Mouse (Mus musculus) heart, postnatal 25 days (tissue): ENCODE measurements at regions not wholly inside any gene's neighbourhood (a gene's known extent, or its start where the extent isn't known, plus 50 kb on each side); places are given as distances from the start of the nearest gene placed in this dataset.
"Not testable (repeated sequence)": the region's sequence is repeated elsewhere in the genome, so short reads cannot be mapped to it uniquely, and the experiment has no call there.

Experiments
- DNase-seq: peaks from one replicate; pipeline ENCODE4 v3.0.0; 2022; ENCODE audit warnings: low spot score
- intact Hi-C: fragments of 180-260 bp; cut with DNase I; formaldehyde crosslinking; loops from one replicate; pipeline ENCODE4 v1.15.1; 2025

DNA sequence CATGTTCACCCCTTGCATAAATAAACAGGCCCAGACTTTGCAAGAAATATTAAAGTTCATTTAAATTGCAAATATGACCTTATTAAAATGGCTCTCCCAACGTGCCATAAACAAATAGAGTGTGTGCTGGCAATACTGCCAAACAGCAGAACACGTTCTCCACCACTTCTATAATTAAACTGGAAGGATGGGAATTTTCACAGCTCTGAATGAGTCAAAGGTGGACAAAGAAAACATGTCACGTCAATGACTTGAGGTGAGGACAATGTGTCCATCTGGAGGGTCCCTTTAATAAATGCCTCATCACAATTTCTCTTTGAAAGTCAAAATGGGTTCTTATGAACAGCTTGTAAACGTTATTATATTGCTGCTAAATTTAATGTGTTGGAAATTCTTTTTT is 114.8 kb downstream of the Galc start:
- no peak for DNase-seq
- intact Hi-C loops: no loop called here

DNA sequence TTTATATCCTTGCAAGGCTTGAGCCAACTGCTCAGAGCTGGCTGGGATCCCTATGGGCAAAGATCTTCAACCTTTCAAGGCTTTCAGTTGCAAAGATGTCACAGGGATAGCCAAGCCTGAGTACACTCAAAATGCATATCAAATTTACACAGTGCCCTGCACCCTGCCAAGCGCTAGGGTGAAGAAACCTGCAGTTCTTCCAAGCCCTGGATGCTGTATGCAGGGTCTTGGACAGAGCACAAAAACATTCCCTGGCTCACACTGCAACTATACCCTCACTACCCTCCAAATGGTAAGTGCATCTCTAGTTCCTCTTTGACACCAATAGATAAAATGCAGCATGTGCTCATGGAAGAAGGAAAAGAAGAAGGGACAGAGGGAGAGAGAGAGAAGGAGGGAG is 116.1 kb downstream of the Galc start:
- intact Hi-C loops: no loop called here
- no peak for DNase-seq

DNA sequence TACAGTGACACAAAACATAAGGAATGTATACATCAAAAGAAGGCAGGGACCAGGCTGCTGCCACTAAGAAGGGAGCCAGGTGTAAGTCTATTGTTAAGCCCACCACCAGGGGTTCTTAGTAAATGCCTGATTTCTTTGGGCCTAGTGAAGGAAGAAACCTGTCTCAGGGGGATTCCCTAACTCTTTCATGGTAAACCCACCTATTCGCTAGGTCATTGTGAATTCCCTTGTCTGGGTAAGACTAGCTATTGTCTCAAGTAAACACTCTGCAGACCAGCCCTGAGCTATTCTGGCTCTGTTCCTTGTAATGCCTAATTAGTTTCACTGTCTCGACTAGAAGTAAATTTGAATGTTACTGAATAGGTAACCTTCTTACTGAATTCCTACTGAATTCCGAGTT is 119.4 kb downstream of the Galc start:
- intact Hi-C loops, DNase-seq: not testable (repeated sequence)

DNA sequence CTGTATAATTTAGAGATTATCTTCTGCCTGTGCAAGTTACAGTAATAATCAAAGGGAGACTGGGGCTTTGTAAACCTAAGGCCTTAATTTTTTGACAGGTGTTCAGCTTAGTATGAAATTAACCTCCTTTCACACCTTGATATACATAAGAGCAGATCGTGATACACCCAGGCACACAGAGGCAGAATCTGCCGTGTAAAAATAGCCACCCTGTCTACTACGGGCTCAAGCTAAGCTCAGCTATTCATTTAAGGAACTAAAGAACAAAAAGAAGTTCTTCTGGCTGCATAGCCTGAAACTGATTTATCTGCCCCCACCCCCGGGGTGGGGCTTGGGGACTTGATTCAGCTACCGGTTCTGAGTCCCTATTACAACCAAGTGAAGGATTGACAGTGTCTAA is 128.0 kb downstream of the Galc start:
- no peak for DNase-seq
- intact Hi-C loops: no loop called here

DNA sequence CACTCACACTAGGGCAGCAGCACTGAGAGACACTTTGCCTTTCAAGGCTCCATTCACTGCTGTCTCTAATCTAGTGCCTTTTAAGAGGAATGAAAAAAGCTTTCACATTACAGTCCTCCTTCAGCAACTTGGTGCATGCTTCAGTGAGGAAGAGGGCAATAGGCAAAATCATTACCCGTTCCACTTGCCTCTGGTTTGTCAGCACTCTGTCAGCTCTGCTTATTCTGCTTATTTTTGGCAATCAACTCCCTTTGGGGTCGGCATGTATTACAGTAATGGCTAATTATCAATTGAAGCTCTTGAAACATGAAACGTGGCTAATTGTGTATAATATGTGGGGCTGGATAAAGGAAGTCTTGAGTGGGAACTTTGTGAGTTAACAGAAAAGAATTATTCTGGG is 135.7 kb downstream of the Galc start:
- intact Hi-C loops: no loop called here
- DNase-seq: no peak

DNA sequence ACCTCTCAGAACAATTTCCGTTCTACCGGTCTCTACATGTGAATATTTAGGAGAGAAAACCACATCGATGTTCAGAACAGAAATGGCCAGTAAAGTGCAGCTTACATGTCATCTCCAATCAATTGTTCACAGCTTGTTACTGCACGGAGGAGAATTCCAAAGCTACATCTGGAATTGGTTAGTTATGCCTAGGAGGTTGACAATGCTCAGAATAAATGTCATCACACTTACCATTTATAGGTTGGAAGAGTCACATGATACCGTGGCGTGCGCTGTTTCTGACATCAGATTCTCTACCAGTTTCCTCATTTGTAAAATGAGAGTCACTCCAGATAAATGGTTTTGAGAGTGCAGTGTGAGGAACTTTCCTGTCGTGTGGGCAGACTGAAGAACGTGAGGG is 151.2 kb downstream of the Galc start:
- intact Hi-C loops: no loop called here
- no peak for DNase-seq

DNA sequence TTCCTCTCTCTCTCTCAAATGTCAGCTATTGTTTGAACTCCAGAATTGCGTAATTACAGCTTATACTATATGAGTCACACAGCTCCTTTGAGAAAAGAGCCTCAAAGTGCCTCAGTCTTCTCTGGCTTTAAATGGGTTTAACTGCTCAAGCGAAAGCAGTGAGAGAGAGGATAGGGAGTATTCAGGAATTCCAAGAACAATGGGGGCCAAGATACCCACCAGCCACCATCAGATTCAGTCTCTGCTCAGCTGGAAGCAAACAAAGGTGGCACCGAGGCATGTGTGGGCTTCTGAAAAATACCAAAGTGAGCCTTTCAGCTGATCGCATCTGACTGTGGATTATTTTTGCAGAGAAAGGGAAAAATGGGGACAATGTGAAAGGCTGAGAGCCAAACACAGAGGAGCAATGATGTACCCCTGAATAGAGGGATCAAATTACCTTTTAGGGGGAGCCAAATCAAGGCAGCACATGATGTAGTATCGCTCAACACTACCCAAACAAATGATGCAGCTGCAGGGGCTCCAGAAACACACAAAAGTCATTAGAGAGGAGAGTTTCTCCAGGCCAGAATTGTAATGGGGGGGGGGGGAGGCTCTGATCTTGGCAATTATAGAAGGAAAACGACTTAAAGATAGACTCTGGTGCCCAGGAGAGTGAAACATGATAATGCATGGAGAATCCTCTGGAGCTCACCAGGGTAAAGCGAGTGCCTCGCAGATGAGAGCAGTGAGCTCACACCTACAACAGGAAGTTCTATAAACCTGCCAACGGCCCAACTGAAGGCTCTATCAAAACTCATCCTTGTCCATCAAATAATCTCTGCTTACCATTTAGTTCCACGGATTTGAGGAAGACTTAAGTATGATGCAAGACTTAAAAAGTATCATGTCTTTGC is 152.2 kb downstream of the Galc start:
- no peak for DNase-seq
- intact Hi-C loops: no loop called here

DNA sequence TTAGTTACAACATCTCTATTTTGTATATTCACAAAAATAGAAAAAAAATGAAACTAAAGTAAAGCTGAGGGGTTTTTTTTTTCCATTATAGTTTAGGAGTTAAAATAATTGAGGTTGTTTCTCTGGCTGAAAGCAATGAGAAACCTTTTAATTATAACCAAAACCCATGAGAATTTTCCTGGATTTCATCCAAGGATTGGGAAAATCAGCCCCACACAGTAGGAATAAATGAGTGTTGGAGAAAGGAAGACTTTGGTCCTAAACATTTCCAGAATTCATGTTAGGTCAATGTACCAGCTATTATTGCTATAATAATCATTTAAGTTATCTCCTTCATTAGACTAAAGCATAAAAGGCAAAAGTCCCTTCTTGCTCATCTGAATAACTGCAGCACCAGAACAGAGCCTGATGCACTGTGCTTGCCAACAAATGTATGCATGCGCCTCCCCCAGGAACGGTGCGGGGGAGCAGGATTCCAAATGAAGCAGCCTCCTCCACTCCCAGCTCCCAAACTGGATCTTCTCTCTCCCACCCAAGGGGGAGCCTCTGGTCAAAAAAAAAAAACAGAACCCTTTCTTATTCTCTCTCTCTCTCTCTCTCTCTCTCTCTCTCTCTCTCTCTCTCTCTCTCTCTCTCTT is 153.0 kb downstream of the Galc start:
- intact Hi-C loops: no loop called here
- no peak for DNase-seq

DNA sequence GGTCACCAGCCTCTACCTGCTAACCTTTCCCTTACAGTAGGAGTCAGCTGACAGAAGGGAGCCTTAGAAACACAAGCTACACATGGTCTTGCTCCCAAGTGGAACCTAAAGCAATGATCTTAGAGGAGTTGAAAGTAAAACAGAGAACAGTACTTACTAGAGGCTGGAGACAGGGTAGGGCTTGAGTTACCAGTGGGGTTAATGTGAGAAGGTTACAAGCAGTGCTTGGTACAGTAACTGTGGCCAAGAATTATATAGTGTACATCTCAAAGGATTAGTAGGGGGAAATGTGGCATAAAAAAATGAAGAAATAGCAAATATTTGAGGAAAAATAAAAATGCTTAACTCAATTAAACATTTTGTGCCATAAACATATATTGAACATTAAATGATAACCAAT is 153.5 kb downstream of the Galc start:
- intact Hi-C loops: no loop called here
- no peak for DNase-seq

DNA sequence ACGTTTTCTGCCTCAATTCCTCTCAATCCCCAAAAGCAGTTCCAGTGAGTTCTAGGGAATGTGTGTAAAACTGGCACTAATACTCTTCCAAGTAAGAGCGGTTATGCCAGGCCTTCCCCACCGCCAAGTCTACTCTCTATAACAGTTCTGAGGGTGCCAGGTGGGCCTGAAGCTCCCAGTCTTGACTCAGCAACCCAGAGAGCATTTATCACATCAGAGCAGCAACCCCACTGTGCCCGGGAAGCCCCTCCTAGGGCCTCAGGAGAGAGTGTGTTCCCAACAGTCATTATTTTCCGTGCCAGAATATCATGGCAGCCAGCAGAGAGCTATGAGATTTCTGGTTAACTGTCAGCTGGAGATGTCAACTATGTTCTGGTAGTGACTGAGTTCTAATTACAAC is 169.1 kb downstream of the Galc start:
- intact Hi-C loops: no loop called here
- no peak for DNase-seq

DNA sequence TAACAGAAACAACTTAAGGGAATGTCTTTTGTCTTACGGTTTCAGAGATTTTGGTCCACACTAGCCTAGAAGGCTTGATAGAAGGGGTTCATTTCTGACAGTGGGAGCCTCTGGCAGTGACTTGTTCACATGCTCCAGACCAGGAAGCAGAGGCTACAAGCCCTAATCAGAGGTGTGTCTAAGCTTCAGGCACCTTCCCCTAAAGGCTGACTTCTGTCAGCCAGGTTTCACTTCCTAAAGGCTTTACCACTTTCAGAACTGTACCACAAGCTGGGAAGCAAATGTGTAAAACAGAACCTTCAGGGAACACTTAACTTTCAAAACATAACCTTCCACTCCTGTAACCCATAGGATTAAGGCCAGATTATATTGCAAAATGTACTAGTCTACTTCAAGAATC is 180.9 kb downstream of the Galc start:
- DNase-seq: no peak

DNA sequence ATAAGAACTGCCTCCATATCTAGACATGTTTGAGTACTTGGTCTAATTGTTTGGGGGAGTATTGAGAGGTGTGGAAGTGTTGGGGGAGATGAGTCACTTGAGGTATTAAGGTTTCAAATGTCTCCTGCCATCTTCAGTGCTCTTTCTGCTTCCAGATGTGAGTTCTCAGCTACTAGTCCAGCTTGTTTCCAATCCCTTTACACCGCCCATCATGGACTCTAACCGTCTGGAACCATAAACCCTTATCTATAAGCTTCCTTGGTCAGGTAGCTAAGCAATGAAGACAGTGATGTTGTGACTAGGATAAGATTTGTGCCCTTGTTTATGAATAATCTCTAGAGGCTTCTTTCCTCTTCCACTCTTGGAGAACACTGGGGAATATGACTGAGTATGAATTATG is 183.7 kb downstream of the Galc start:
- intact Hi-C loops: no loop called here

More for the DNA sequence above, 180.9 kb downstream of the Galc start:
- intact Hi-C loops: no loop called here

DNA sequence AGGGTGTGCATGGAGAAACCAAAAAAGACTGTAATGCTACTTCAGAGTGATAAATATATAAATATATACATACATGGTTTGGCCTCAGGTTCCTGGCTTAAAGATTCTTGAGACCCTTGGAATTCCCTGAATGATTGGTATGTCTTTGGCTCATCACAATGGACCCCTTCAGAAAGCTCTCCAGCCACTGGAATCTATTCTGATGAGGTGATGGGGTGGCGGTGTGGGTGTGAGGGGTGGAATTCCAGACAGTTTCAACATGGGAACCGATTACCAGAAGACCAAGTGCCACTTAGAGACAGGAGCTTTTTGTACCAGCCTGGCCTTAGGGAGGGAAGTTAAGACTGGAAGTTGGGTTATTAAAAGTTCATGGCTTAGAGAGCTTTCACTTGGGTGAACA is 190.1 kb downstream of the Galc start:
- intact Hi-C loops: no loop called here
- DNase-seq: no peak

More for the DNA sequence above, 183.7 kb downstream of the Galc start:
- no peak for DNase-seq

DNA sequence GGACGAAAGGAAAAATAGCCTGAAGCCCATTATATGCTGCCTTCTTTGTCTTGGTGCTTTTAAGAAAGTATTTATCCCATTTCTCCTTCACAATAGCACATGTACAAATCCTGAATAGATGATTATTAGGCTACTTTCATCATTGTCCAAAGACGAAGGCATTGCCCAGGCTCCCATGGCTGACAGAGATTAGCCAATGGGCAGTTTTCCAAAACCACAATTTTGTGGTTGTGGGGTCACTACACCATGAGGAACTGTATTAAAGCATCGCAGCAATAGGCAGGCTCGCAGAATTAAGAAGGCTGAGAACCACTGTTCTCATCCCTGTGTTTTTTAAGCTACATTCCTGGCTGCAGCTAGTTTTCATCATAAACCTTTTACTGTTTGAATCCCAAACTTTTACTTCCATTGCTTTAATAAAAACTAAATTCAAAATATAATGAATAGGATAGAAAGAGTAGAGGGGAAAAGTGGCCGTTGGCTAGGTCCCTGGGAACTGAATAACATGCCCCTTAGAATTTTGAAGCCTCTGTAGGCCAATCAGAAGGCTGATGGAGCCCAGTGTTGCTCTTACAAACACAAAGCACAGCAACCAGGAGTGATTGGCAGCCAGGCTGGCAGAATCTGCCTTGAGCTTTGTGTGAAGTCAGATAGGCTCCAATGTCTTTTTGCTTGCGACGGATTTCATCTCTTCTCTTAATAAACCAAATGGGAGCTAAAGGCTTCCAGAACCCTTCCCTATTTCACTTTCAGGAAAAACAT is 199.7 kb downstream of the Galc start:
- no peak for DNase-seq
- intact Hi-C loops: no loop called here

DNA sequence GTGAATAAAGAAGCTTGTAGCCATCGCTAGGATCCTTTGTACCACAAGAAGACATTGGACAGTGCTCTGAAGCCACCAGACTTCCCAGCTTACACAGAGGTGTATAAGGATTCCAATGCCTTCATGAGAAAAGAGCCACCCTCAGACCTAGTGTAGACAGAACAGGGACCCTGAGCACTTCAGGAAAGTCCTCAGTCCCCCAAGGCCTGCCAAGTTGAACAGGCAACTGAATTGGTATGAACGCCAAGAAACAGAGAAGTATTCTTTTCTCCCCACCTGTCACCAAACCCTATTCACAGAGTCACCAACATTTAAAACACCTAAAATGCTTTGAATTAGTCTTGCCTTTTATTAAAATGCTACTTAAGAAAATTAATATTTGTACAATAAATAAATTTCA is 200.3 kb downstream of the Galc start:
- no peak for DNase-seq

DNA sequence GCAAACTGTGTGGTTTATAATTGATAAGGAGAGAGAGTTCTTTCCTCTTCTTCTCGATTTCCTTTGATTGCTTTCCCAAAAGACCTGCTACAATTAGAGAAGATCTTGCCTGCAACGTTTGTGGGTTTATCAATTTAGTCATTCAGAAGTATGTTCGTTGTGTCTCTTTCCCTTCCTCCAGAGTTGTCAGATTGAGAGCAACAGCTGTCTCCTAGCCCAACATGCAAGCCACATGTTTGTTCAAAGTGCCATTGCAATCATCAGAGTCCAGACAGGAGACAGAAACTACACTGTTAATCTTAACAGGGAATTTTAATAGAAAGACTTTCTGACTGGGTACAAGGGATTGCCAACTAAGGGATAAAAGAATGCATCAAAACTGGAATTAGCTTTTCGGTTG is 208.3 kb downstream of the Galc start:
- intact Hi-C loops: no loop called here
- DNase-seq: no peak

More for the DNA sequence above, 200.3 kb downstream of the Galc start:
- intact Hi-C loops: no loop called here

DNA sequence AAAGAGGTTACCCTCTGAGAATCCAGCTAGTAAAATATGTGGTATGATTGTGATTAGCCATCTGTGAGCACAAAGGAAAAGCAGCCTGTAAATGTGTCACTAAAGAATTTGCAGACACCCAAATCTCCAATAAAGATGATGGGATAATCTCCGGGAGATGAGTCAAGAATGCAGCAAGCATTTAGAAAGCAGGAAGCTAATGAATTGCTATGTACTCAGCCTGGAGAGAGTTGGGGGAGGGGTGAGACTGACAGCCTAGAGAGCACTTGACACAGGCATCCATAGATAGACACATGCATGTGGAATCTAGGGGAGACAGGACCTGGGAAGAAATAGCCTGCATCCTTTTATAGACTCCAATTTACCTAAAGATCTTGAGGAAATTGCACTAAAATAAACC is 208.8 kb downstream of the Galc start:
- intact Hi-C loops: no loop called here
- no peak for DNase-seq

DNA sequence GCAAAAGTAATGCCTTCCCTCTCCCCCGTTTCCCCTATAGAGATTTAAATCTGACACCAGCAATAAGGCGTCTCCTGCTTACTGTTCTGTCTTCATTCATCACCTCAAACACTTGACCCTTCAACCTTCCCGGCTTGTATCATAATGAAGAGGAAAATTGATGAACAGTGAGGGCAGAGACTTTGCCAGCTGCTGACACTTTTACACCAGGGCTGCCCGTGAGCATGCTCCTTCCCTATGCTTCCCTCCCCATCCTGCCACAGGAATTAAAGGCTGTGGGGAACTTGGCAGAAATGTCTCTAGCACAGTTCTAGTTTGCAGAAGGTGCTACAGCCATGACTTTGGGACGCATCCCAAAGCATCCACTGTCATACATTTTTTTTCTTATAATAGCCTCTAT is 209.2 kb downstream of the Galc start:
- no peak for DNase-seq
- intact Hi-C loops: no loop called here

DNA sequence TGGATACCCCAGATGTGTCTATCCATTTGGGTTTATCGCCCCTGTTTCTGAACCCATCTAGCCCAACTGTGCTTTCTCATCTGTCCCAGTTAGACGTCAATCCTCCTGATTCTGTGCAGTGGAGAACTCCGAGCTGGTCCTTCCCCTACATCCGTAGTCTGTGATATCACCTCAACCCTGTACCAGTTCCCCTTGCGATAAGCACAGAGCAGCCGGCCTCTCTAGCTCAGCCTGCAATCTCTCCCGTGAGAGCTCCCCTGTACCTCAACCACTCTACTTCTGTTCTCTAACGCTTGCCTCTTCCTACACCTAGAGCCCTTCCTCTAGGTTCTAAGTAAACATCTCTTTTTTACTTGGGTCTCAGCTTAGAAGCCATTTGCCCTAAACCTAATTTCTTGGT is 211.5 kb downstream of the Galc start:
- intact Hi-C loops: no loop called here
- DNase-seq: no peak

DNA sequence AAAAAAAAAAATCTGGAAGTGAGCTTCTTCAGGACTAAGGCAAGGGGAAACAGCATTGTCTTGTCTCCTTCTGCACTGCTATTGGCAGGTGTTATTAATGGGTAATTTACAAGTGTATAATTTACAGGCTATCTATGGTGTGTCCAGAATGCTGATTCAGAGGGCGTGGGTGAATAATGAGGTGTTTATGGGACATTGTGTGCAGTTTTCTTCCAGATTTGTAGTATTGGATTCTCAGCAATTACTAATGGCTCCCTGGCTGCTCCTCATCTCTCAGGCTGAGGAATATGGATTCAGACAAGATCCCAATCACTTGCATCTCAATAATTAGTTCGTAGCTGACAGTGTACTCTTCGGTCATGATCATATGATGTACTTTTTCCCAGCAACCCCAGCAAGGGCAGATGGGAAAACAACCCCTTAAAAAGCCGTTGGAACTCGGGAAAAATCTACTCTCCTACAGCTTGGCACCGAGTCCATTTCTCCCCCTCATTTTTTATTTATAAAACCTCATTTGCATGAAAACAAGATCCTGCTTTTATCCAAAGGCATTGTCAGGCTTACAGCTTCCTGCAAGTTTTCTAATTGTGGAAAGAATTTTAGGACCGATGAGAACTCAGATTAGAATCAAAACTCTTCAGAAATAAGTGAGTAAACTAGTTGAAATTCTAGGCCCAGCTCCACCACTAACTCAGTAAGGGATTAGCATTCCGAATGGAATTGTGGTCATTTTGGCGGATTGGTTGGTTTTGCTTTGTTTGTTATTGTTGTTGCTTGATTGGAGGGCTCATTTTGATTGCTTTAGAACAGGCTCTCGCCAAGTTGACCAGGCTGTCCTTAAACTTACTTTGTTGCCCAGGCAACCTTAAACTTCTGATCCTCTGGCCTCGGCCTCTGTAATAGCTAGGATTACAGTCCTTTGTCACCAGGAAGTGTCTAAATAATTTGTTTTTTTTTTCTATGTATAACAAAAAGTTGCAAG is 212.5 kb downstream of the Galc start:
- DNase-seq: no peak
- intact Hi-C loops: no loop called here
